Mouse (Mus musculus): ENCODE measurements at regions not wholly inside any gene's neighbourhood (a gene's known extent, or its start where the extent isn't known, plus 50 kb on each side); places are given as distances from the start of the nearest gene placed in this dataset.

GRCm38 (mm10) chr1:73105856-73106463, 90.3 kb upstream of the Tnp1 start:
- peak; percentile 49 to 72 for DNase-seq

- no peak for DNase-seq
These were observed 82.1 kb upstream of the Tnp1 start for GRCm38 (mm10) chr1:73097645-73098440.

GRCm38 (mm10) chr1:73089636-73090035, 73.9 kb upstream of the Tnp1 start:
- DNase-seq: no peak

GRCm38 (mm10) chr1:73088494-73088893, 72.8 kb upstream of the Tnp1 start:
- DNase-seq: no peak

GRCm38 (mm10) chr1:73084946-73085345, 69.2 kb upstream of the Tnp1 start:
- no peak for DNase-seq

DNA sequence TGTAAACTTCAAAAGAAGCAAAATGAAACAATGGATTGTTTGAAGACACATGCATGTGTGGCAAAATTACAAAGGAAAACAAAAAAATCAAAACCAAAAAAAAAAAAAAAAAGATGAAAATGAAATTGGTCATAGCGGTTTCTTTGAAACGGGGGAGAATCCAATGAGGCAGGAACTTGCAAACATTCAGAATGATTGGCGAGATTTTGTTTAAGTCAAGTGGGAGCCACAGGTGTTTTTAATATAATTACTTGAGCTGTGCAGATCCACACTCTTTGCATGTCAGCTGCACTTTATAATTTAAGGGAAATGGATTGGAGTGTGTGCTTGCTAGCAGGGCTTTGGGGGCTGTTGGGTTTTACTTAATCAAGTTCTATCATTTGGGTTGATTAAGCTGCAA, 67.7 kb upstream of the Tnp1 start:
- DNase-seq: no peak

DNA sequence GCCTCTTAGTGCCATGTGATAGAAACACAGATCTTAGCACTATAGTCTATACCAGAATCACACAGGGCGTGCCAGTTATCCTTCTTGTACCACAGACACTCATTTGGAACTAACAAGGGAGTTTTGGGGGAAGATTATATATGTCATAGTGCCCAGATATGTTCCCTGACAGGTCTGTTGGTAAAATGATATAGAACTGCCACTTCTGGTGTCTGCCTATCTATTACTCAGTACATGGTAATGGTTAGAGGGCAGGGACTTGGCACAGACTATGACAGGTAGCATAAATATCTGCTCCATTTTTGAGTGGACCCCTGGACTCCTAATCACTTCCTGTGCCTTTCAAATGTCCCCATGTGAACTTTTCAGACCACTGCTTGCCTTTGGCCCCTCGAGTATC, 63.8 kb upstream of the Tnp1 start:
- no peak for DNase-seq

DNA sequence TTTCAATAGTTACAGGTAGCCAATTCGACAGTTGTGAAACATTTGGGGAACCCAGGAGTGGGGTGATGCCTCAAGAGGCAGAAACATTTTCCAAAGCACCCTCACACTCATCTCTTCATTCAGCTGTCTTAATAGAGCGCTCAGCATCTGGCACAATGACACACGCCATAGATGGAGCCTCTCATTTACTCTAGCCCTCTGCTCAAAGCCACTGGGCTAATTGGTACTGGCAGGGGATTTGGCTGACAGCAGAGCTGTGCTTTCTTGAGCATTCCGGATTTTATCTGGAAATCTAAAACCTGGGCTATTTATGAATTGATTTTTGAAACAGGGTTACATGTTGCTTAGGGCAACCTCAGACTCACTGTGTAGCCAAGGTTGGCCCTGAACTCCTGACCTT, 61.4 kb upstream of the Tnp1 start:
- no peak for DNase-seq

DNA sequence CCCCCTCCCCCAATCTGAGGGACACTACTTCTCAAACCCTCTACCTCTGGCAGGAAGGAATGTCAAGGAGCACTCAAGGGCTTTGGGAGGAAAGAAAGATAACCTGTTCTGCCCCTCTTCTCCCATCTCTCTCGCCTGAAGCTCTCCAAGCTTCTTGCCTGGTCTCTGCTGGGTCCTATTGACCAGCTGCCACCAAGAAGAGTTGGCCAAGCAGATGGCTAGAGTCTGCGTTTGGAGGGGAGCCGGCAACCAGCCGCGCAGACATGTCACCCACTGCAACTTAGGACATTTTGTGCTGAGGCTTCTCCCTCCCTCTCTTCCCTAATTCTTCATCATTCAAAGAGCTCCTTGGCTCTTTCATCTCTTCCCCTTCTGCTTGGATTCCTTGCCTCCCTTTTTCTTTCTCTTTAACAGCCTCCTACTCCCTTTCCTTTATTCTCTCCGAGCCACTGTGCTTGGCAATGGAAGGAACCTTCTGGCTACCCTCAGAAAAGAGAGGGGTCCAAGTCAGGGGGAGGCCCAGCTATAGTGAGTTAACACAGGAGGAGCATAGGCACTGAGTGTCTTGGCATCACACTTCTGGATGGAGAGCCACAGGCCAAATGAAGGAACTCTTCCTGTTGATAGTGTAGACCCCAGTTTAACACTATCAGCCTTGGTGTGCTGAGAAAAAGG, 60.1 kb upstream of the Tnp1 start:
- DNase-seq: no peak

DNA sequence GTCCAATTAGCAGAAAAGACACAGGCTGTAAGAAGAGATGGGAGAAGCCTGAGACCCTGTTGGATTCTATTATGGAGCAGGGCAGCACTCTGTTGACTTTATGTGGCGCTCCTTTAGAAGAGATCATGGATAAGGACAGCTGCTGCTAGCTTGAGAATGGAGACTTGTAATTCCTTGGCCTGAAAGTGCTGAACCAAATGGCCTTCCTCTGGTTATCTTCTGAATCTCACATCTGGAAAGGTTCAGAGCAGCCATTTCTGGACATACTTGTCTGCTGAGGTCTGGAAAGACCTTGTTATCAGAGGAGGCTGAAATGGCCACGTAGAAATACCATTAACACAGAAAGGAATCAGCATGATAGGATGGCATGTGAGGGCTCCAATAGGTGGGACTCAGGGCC, 59.5 kb upstream of the Tnp1 start:
- no peak for DNase-seq

- DNase-seq: no peak
These were observed 58.8 kb upstream of the Tnp1 start for GRCm38 (mm10) chr1:73074525-73074924.

DNA sequence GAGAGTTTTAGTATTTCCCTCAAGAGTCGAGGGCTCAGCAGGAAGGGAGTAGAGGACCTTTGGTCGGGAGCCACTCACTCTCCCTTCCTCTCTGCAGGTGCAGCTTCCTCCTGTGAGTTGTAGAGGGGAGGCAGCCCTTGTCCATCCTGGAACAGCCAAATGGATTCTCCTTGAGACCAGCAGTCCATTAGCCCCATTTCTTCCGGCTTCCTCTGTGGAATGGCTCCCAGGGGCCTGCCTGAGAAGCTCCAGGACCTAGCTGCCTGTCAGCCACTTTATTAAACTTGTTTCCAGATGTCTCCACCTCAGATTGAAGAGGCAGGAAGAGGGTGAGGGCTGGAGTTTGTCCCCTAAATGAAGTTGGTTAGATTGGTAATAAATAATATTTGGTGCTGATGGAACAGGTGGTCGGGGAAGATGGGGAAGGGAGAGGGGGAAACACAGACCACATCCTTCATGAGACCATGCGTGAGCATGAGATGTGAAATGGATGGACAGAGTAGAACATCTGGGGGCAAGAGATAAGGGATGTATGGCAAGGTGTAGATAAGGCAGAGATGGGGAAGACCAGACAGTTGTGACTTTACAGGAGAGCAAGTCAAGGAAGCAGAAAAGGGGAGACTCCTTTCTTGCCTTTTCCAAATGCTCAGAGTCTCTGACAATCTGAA, 56.7 kb upstream of the Tnp1 start:
- no peak for DNase-seq

GRCm38 (mm10) chr1:73070126-73070525, 54.4 kb upstream of the Tnp1 start:
- DNase-seq: no peak
